ENCODE assay signal across 20 mouse cellular contexts in genomic region chr4:143114232-143114979, GRCm38 (mm10).
A peak's percentile ranks its signal among the peaks of the same experiment; 100 is the strongest.
DNase-seq lines count a peak whose midpoint lies in the region; ATAC-seq lines count a peak whose summit lies in the region.
"Had no signal": no experiment of that assay in that cellular context is flagged by ENCODE, and none has a peak within 500 bp of the region (broad histone marks: within the 10 kb centered on the region; RNA-seq: fewer than 3 reads in every experiment).

No protein-coding gene starts in this region.

- no peak overlapping the region for H3K27ac ChIP-seq in forebrain, embryonic 11.5 days (ENCODE audit: low read depth, low read length)
- no peak overlapping the region for H3K27ac ChIP-seq in forebrain, embryonic 12.5 days
- no peak overlapping the region for H3K27ac ChIP-seq in neural tube, embryonic 11.5 days (ENCODE audit: low read depth, low read length)
- no peak overlapping the region for H3K27ac ChIP-seq in intestine, embryonic 15.5 days
- H3K27ac ChIP-seq: kidney, embryonic 15.5 days; macrophage; stomach, embryonic 15.5 days had no signal

- 82% methylated on average over 21 of the region's 21 CpGs for WGBS in forebrain, embryonic 11.5 days
- WGBS in forebrain, embryonic 12.5 days = 78% methylated on average over 21 of the region's 21 CpGs
- WGBS in neural tube, embryonic 11.5 days = 71% methylated on average over 21 of the region's 21 CpGs
- WGBS in intestine, embryonic 15.5 days = 72% methylated on average over 21 of the region's 21 CpGs

- H3K4me2 ChIP-seq in forebrain, embryonic 11.5 days (ENCODE audit: low read depth, low read length, severe bottlenecking) = no peak overlapping the region
- H3K4me2 ChIP-seq in forebrain, embryonic 12.5 days = no peak overlapping the region
- no peak overlapping the region for H3K4me2 ChIP-seq in neural tube, embryonic 11.5 days (ENCODE audit: low read depth)
- H3K4me2 ChIP-seq in intestine, embryonic 15.5 days (replicated peaks) = no peak overlapping the region
- H3K4me2 ChIP-seq: kidney, embryonic 15.5 days; liver, embryonic 11.5 days; stomach, embryonic 15.5 days had no signal

- no peak overlapping the region for H3K9ac ChIP-seq in forebrain, embryonic 11.5 days (ENCODE audit: low read length)
- no peak overlapping the region for H3K9ac ChIP-seq in forebrain, embryonic 12.5 days
- no peak overlapping the region for H3K9ac ChIP-seq in neural tube, embryonic 11.5 days (ENCODE audit: low read length)
- no peak overlapping the region for H3K9ac ChIP-seq in intestine, embryonic 15.5 days
- H3K9ac ChIP-seq: kidney, embryonic 15.5 days; stomach, embryonic 15.5 days had no signal

- intact Hi-C loops in left cerebral cortex, postnatal 4 days (cut with DNase I) = loop anchor here (10.0 kb wide), 1 partner anchor 120 kb away; no protein-coding TSS in a partner anchor

- no peaks in the 10 kb centered on the region for H3K4me1 ChIP-seq in forebrain, embryonic 11.5 days (replicated peaks; ENCODE audit: control insufficient read depth, insufficient read depth, low read length)
- H3K4me1 ChIP-seq in forebrain, embryonic 12.5 days = peaks cover 21% of the 10 kb centered on the region
- no peaks in the 10 kb centered on the region for H3K4me1 ChIP-seq in neural tube, embryonic 11.5 days (ENCODE audit: control insufficient read depth, insufficient read depth, low read length)
- H3K4me1 ChIP-seq in intestine, embryonic 15.5 days (replicated peaks) = no peaks in the 10 kb centered on the region
- H3K4me1 ChIP-seq: stomach, embryonic 15.5 days had no signal

- no peak overlapping the region for H3K4me3 ChIP-seq in forebrain, embryonic 11.5 days (ENCODE audit: low read depth, low read length)
- H3K4me3 ChIP-seq in forebrain, embryonic 12.5 days (replicated peaks) = no peak overlapping the region
- no peak overlapping the region for H3K4me3 ChIP-seq in neural tube, embryonic 11.5 days (ENCODE audit: low read depth, low read length)
- no peak overlapping the region for H3K4me3 ChIP-seq in intestine, embryonic 15.5 days (replicated peaks)
- H3K4me3 ChIP-seq: kidney, embryonic 15.5 days; stomach, embryonic 15.5 days had no signal

- DNase-seq in forebrain, embryonic 11.5 days (ENCODE audit: low spot score) = no peak
- no peak for DNase-seq in neural tube, embryonic 11.5 days (ENCODE audit: low spot score)
- DNase-seq in neural tube, embryonic 10.5 days (ENCODE audit: extremely low spot score, low spot score) = no peak
- DNase-seq in right cerebral cortex, adult 18-20 months = no peak
- DNase-seq in thymus, postnatal 25 days = no peak
- DNase-seq in left cerebral cortex, postnatal 4 days = no peak
- DNase-seq: adrenal gland, adult 2 months; cerebellum, adult 11 months; cerebellum, postnatal 14 days; embryo, embryonic 11 days; gastrocnemius, postnatal 25 days; lung, adult 2 months had no signal

- H3K27me3 ChIP-seq in forebrain, embryonic 11.5 days (ENCODE audit: control insufficient read depth, insufficient read depth, low read length) = no peaks in the 10 kb centered on the region
- H3K27me3 ChIP-seq in forebrain, embryonic 12.5 days = no peaks in the 10 kb centered on the region
- H3K27me3 ChIP-seq in neural tube, embryonic 11.5 days (ENCODE audit: control insufficient read depth, insufficient read depth, low read length) = no peaks in the 10 kb centered on the region
- no peaks in the 10 kb centered on the region for H3K27me3 ChIP-seq in intestine, embryonic 15.5 days (replicated peaks)
- H3K27me3 ChIP-seq: kidney, embryonic 15.5 days; stomach, embryonic 15.5 days had no signal

- H3K36me3 ChIP-seq in forebrain, embryonic 11.5 days (ENCODE audit: control insufficient read depth, insufficient read depth, low read length) = no peaks in the 10 kb centered on the region; the same call in 1 of the 2 replicates
- peaks cover 26% of the 10 kb centered on the region for H3K36me3 ChIP-seq in forebrain, embryonic 12.5 days (replicated peaks)
- H3K36me3 ChIP-seq in neural tube, embryonic 11.5 days (ENCODE audit: control insufficient read depth, insufficient read depth, low read length) = peaks cover 2% of the 10 kb centered on the region; the same call in 1 of the 2 replicates
- no peaks in the 10 kb centered on the region; the same call in none of the 2 replicates for H3K36me3 ChIP-seq in intestine, embryonic 15.5 days

- peak; percentile 20 for ATAC-seq in forebrain, embryonic 11.5 days (replicated peaks; ENCODE audit: low FRiP score)
- no peak; the same call in 1 of the 2 replicates for ATAC-seq in forebrain, embryonic 12.5 days (ENCODE audit: low FRiP score)
- ATAC-seq in neural tube, embryonic 11.5 days (ENCODE audit: insufficient read depth, low FRiP score, low TSS enrichment) = peak; percentile 38
- peak; percentile 55 for ATAC-seq in intestine, embryonic 15.5 days
- ATAC-seq: inflammation-experienced regulatory T-cells, adult 6 months; midbrain, embryonic 16.5 days had no signal

- H3K9me3 ChIP-seq in forebrain, embryonic 11.5 days (ENCODE audit: control insufficient read depth, low read length) = no peaks in the 10 kb centered on the region
- H3K9me3 ChIP-seq in forebrain, embryonic 12.5 days = no peaks in the 10 kb centered on the region
- H3K9me3 ChIP-seq in neural tube, embryonic 11.5 days (ENCODE audit: control insufficient read depth, low read length) = no peaks in the 10 kb centered on the region
- no peaks in the 10 kb centered on the region for H3K9me3 ChIP-seq in intestine, embryonic 15.5 days
- H3K9me3 ChIP-seq: kidney, embryonic 15.5 days; stomach, embryonic 15.5 days had no signal
